Mouse (Mus musculus) gastrocnemius, adult 8-10 months (tissue): Measurements from ENCODE around the gene Naa16. TPM values are rescaled to one million over a fixed set of nuclear protein-coding genes. Genes with fewer than 3 reads are reported as not detected.
A peak's percentile ranks its signal among the peaks of the same experiment; 100 is the strongest.
"Not testable (repeated sequence)": the region's sequence is repeated elsewhere in the genome, so short reads cannot be mapped to it uniquely, and the experiment has no call there.

ENCODE experiments used
- DNase-seq, 2 experiments: peaks; one replicate each; pipeline ENCODE4 v3.0.0; 2022; ENCODE audit warnings: low spot score in 2 of 2
- total RNA-seq, 4 experiments: library from RNA; stranded (reverse); gene quantifications; 2 replicates each; pipeline ENCODE4 v1.2.4; 2022

Gene Naa16
- 10 to 100 TPM; 22.9 to 28.9 (median 25.4) TPM for total RNA-seq

DNA sequence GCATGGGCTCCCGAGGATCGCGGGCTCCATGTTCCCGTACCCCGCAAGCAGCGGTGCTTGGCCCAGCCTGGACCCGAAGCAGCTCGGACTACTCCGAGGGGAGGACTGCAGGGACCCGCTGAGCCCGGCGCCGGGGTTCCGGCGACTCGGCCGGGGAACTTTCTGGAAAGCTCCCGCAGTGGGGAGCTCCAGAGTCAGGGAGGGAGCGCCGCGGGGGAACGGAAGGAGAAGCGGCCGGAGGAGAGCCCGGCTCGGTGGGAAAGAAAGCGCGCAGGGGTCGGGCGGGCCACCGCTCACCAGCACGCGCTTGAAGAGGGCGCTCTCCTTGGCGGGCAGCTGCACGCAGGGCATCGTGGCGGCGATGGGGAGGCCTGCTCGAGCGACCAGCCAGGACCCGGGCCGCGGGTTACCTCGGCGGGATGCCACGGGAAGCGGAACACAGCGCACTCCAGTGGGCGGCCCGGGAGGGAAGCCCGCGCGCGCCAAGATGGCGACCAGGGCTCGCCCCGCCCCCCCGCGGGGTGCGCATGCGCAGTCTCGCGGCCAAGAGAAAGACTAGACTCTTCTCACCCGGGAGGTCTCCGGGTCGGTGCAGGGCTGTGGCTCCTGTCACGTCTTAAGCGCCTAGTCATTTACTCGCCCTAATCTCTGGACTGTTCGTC, at the start of gene Naa16:
Gene Naa16, minus strand, starts transcription at position 514 of the 662 bp plus-strand sequence.
- DNase-seq = peak; percentile 93 to 95

DNA sequence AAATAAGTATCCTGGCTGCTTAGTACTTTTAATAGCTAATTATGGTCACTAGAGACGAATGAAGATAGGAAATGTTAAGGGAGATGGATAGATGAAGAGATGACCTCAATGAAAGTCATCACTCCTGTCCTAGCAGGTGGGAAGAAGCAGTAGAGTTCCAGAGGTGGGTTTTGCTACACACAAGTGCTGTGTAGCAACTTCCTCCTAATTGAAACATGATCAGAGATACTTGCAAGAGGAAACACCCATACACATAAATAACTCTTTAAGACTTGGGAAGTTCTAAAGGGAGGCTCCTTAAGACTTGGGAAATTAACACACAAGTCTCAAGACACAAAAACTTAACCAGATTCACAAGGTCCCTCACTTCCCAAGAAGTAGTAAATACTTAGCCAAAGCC, 43.5 kb upstream of the Naa16 start:
- no peak for DNase-seq

DNA sequence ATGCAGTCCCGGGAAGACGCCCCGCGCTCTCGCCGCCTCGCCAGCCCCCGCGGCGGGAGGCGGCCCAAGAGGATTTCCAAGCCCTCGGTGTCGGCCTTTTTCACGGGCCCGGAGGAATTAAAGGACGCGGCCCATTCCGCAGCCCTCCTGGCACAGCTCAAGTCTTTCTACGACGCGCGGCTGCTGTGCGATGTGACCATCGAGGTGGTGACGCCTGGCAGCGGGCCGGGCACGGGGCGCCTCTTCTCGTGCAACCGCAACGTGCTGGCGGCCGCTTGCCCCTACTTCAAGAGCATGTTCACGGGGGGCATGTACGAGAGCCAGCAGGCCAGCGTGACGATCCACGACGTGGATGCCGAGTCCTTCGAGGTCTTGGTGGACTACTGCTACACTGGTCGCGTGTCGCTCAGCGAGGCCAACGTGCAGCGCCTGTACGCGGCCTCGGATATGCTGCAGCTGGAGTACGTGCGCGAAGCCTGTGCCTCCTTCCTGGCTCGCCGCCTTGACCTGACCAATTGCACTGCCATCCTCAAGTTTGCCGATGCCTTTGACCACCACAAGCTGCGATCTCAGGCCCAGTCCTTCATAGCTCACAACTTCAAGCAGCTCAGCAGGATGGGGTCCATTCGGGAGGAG, 36.3 kb upstream of the Naa16 start:
- not testable (repeated sequence) for DNase-seq

DNA sequence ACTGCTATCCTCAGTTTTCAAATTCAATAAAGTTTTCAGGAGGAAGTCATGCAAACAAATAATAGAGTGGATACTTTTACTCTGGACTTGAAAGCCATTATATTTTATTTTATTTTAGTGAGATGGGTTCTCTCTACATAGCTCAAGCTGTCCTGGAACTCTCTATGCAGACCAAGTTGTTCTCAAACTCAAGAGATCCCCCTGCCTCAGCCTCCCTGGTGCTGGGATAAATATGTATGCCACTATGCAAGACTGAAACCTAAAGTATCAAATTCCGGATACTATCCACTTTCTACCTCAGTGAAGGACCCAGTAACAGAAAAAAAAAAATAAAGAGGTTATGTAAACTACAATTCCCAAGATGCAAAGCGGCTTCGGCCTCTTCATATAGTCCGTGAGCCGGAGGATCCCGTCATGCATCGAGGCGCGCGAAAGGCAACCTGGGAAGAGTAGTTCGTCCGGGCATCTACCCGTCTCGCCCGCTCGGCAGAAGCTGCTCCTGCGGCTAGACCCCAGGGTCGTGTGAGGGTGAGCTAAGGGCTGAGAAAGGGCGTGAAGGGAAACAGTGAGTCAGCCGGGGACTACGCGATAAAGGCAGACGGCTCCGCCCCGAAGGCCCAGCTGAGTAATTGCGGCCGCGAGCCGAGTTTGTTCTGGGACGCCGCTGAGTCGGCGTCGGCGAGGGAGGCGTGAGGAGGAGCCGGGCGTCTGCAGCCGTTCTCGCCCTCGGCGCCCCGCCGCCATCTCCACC, 35.6 kb upstream of the Naa16 start, which contains the start of gene Kbtbd7:
Gene Kbtbd7, plus strand, starts transcription at position 533 of the 751 bp plus-strand sequence.
- DNase-seq = peak; percentile 87 to 89

DNA sequence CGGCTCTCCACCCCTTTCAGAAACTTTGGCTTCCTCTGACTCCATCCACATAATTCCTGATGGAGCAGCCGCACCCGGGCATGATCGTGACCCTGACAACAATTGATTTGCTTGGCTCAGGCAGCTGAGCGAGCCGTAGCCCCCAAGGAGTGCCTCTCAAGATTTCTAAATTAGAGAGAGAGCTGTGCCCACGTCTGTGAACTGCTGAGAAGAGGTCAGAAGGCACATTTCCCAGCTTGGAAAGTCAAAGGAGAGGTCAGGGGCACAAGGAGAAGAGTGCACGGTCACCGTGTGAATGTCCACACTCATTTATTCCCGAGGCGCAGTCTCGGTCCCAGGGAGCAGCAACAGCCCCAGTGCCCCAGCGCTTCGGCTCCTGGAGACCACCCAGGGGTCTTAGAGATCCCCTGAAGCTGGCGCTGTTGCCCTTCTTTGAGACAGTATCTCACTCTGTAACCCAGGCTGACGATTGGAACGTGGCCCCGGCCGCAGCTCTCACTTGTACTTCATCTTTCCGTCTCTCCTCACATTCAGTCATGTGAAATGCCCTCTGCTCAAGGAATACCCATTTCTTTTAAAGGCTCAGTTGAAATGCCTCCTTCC, 29.6 kb upstream of the Naa16 start:
- no peak for DNase-seq

DNA sequence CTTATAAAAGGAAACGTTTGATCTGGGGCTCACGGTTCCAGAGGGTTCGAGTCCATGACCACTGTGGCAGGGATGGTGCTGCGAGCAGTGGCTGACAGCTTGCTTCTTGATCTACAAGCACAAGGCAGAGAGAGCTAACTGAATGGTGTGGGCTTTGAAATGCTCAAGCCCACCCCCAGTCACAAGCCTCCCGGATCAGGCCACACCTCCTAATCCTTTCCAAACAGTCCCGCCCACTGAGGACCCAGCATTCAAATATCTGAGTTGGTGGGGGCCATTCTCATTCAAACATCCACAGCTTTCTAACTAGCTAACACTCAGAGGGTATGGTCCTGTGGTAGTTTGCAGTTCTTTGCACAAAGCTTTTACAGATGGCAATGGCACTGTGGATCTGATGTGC, 22.5 kb upstream of the Naa16 start:
- no peak for DNase-seq

DNA sequence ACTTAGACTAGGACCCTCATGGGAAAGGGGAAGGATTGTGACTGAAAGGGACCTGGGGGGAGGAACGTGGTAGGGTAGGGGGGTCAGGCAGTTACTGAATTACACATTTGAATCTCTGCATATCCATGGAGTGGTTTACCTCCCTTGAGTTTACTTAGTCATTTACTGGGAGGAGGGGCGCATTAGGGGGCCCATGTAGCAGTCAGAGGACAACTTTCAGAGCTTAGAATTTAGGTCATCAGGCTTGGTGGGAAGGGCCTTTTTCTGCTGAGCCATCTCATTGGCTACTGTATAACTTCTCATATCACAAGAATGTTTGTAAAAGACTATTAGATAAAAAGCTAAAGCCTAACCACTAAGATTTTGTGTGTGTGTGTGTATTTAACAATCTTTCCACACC, 20.1 kb upstream of the Naa16 start:
- no peak for DNase-seq

DNA sequence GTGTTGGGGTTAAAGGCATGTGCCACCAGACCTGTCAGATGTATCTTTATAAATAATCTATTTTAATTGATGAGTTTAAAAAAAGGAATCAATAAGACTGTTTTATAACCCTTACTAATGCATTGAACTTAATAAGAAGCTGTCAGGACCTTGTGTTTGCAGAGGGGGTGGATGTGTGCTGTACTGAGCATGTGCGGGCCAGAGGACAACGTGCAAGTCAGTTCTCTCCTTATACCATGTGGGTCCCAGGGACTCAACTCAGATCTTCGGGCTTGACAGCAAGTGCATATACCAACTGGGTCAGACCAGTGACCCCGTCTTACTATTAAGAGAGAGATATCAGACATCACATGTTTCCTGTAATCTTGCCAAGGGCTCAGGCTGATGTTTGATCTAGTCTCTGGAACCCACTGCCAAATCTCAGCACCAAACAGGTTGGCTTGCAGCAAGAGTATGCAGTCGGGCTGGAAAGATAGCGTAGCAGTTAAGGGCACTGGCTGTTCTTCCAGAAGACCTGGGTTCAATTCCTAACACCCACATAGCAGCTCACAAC, 18.8 kb upstream of the Naa16 start:
- no peak for DNase-seq

DNA sequence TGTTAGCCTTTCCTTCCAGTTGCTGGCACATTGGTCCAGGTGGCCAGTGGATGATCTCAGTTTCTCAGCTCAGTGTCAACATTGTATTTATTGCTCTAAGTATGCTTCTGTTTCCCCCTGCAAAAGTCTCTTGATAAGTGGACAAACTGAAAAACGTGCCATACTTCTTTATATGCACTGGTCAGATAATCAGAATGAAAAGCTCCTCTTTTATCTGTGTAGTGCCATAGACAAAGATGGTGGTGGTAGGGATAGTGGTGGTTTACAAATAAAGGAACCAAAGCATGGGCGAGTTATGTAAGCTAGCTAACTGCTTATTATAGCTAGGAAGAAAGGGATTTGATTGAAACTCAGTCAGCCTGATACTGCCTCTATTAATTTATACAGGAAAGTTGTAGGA, 17.1 kb upstream of the Naa16 start:
- no peak for DNase-seq

DNA sequence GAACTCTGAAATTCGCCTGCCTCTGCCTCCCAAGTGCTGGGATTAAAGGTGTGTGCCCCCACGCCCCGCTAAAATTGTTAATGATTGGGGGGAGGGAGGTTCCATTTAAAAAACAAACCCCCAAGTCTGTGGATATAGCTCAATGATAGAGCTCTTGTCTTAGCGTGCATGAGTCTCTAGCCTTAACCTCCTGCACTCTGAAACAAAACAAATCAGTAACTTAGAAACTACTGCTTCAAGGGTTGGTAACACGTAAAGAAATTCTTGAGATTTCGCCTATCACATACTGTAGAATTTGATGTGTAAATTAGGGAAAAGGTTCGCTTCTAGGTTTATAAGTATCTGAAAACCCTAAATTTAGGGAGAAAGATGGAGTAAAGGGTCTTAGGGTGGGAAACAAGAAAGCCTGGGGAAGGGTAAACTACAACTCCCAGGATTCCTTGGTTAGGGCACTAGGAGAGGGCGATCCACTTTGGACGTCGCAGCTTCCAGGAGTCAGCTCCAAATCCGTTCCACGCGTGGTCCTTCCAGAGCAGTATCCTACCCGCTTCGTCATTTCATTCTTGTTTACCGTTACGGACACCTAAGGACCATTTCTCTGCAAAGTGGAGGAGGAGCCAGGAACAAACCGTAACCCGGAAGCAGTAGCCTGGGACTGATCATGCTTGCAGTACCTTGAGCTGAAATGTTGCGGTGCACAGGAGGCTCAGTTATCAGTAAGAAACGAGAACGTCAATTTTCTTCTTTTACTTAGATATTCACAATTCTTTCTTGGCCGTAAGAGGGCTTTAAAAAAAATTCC, 6.9 kb upstream of the Naa16 start, which contains the start of gene Mtrf1:
Gene Mtrf1, plus strand, starts transcription at position 452 of the 802 bp plus-strand sequence.
- DNase-seq = peak; percentile 19 to 31

DNA sequence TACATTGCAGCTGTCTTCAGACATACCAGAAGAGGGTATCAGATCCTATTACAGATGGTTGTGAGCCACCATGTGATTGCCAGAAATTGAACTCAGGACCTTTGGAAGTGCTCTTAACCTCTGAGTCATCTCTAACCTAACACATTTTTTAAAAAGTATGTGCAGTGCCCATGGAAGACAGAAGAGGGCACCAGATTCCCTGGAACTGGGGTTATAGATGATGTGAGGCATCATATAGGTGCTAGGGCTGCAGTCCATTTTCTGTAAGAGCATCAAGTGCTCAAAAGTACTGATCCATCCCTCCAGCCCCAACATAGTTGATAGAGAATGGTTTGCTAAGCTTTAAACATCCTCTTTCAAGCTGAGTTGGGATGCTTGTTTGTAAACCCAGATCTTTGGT, 4.0 kb upstream of the Naa16 start:
- no peak for DNase-seq

DNA sequence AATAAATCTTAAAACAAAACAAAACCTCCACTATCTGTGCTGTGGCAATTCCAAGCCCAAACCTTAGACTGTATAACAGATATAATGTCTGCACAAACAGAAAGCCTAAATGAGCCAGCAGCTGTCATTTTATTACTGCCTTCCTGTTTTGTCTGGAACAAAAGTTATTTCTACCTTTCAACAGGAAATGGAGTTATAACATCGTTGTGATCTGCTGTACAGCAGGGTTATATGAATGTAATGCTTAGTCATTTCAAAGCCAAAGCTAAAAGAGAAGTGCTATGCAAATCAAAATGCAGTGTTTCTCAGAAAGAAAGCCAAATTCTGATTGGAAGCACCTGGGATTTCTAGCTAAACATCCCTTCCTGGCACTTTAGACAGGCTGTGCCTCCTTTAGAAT, 2.7 kb upstream of the Naa16 start:
- DNase-seq = no peak

DNA sequence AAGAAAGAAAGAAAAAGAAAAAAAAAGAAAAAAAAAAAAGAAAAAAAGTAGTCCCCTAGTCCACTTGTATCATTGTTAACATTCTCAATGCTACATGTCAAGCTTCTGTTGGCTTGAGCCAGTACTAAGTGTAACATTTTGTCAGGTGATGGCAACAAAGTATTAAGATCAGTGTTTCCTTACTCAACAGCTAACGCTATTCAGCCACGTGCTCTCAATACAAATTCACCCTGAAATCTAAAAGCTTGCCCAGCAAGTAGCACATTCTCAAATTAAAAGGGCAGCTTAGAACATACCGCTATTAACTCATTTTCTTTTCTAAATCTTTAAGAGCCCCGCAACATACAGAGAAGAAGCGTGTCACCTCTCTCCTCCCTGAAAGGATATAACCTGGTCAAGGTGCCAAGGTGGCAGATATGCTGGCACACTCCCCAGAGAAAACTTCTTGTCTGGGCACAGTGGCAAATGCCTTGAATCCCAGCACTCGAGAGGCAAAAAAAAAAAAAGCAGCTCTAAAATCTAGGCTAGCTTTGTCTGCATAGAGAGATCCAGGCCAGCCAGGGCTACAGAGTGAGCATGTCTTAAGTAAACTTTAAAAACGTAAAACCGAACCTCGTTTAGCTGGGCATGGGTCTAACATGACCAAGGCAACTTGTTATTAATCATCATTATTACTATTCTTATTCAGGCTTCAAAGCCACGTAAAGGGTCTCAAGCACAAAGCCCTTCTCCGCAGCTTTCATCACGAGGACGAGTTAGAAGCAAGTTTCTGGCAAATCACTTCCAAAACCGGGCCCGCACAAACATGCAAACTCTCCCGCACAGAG, 927 bp downstream of the Naa16 start:
- peak; percentile 20 to 40 for DNase-seq

DNA sequence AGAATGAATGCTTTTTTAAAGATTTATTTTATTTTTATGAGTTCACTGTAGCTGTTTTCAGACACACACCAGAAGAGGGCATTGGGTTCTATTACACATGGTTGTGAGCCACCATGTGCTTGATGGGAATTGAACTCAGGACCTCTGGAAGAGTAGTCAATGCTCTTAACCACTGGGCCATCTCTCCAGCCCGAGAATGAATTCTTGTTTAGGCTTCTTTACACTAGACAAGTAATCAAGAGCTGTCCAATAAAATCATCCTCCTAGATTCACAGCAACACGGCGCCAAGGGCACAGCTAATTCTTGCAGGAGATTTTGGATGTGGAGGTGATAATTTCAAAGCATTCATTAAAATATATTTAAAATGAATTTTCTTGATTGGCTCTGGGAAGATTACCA, 2.3 kb downstream of the Naa16 start:
- DNase-seq = no peak

DNA sequence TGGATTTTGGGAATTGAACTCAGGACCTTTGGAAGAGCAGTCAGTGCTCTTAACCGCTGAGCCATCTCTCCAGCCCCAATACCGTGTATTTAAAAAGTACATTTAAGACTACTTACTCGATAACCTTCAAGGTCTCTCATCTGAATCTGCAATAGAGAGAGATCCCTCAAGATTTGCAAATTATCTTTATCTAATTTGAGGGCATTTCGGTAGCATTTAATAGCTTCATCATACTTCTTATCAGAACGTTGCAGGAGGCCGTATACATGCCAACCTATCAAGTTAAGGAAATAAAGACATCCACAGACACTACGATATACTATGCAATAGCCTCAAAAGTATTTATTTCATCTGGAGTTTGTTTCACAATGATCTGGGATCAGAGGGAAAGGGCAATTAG, 7.5 kb downstream of the Naa16 start:
- DNase-seq = no peak

DNA sequence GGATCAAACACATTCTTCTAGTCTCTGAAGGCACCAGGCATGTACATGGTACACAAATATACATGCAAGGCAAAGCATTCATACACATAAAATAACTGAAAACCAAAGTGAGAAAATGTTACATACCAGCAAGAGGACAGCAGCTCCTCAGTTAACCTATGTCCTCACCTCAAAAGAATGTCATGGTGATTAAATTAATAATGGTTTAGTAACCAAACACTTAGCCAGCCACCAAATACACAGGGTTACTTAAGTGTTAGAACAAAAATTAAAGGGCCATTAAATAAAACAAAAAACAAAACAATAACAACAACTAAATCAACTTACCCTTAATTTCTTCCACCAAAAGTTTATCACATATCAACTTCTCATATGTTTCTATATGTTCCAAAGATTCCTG, 13.5 kb downstream of the Naa16 start:
- DNase-seq = no peak

DNA sequence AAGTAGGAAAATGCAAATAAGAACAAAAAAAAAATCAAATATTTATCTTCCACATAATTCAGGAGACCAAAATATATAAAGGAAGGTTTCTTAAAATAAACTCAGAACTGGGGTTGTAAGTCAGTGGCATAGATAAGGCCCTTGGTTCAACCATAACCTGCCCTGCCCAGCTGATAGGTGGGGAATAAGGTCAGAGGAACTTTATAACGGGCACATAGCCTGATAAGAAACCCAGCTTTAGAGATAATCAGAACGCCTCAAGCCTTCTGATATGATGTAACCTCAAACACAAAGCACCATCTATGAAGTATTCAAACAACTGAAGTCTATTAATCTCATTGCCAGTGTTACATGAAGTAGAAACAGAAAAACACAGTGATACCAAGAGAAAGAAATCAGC, 32.5 kb downstream of the Naa16 start:
- DNase-seq = no peak

DNA sequence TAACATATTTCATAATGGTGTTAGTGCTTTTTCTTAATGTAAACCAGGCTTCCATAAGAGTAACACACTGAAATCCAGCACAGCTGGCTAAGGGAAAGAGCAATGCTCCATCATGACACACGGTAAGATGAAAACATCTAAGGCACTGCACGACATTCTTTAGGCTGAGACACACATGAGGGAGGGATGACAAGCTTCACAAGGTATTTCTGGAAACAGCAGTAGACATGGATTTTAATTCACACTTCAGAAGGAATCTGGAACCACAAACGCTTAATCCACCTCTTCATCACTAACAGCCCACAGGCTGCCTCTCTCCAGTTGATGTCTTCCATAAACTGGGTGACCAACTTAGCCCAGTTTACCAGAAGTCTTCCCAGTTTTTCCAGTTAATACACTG, 44.2 kb downstream of the Naa16 start:
- no peak for DNase-seq

DNA sequence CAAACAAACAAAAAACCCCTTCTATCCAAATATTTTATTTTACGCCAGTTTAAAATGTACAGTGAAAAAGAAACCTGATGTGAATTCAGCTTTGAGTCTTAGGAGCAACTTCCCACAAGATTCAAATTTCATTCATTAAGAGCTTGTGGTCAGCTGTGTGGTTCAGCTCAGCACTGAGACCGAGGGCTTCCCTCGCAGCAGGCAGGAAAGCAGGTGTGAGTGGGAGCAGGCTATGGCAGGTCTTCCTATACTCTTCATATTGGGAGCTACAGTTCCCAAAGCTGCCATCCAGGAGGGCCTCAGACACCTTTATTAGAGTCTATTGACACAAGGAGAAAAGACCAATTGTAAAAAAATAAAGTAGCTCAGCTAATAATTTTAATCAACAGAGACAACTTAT, 55.0 kb downstream of the Naa16 start:
- DNase-seq = no peak

DNA sequence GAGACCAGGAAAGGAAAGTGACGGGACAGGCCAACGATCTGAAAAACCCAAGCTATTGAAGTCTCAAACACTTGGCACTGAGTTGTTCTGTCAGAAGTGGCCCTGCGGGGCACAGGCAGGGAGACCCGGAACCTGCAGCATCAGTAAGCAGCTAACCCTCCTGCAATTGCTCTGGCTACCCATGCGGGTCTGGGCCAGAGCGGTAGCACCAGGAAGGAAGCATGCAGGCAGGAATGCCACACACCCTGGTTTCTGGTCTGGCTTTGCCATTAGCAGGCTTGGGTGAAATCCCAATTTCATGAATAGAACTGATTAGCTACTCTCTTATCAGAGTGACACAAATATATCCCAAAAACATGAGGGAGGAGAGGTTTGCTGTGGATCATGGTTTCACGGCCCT, 58.6 kb downstream of the Naa16 start:
- DNase-seq = no peak
